Mouse (Mus musculus) lung, postnatal 0 days (tissue): ENCODE results near the gene Mgat4c. TPM values are rescaled to one million over a fixed set of nuclear protein-coding genes. Genes with fewer than 3 reads are reported as not detected.

Experiments used
- ATAC-seq: fragments of 200-750 bp; cut with Nextera tagmentation; 2 replicates; pipeline ENCODE4 v1.8.0; 2017; ENCODE audit warnings: moderate library complexity
- DNase-seq: peaks from one replicate; pipeline ENCODE4 v3.0.0-alpha.2; 2016; ENCODE audit warnings: low spot score
- H3K27ac ChIP-seq: fragments of 300-500 bp; sonication (generic); 2 replicates; pipeline ENCODE4 v1.5.1; 2014; ENCODE audit warnings: antibody characterized with exemption, mild to moderate bottlenecking, low read length, mixed read lengths
- H3K27me3 ChIP-seq: fragments of 300-500 bp; sonication (generic); replicated peaks from 2 replicates; pipeline ENCODE4 v1.6.1; 2014; ENCODE audit warnings: low read length, mixed read lengths; ENCODE audit not compliant: insufficient read depth
- H3K36me3 ChIP-seq: fragments of 300-500 bp; sonication (generic); 2 replicates; pipeline ENCODE4 v1.6.1; 2014; ENCODE audit warnings: low read length, mixed read lengths; ENCODE audit not compliant: insufficient read depth
- H3K4me1 ChIP-seq: fragments of 300-500 bp; sonication (generic); 2 replicates; pipeline ENCODE4 v1.6.1; 2014; ENCODE audit warnings: antibody characterized with exemption, low read depth, low read length, mixed read lengths; ENCODE audit not compliant: insufficient read depth
- H3K4me2 ChIP-seq: fragments of 300-500 bp; sonication (generic); replicated peaks from 2 replicates; pipeline ENCODE4 v1.6.1; 2014; ENCODE audit warnings: low read depth, mild to moderate bottlenecking, low read length, moderate library complexity, mixed read lengths
- H3K4me3 ChIP-seq: fragments of 300-500 bp; sonication (generic); 2 replicates; pipeline ENCODE4 v1.5.1; 2014; ENCODE audit warnings: low read depth, low read length
- H3K9ac ChIP-seq: fragments of 300-500 bp; sonication (generic); replicated peaks from 2 replicates; pipeline ENCODE4 v1.6.1; 2014; ENCODE audit warnings: low read depth, mild to moderate bottlenecking
- H3K9me3 ChIP-seq: fragments of 300-500 bp; sonication (generic); 2 replicates; pipeline ENCODE4 v1.6.1; 2016; ENCODE audit warnings: low read length, mixed read lengths
- CTCF ChIP-seq: IDR thresholded peaks from 2 replicates; pipeline ENCODE4 v1.5.1; 2016; ENCODE audit warnings: antibody characterized with exemption, mild to moderate bottlenecking
- EP300 ChIP-seq: IDR thresholded peaks from 2 replicates; pipeline ENCODE4 v1.6.1; 2016; ENCODE audit warnings: antibody characterized with exemption, mild to moderate bottlenecking, control low read depth
- WGBS: fragments of 180-500 bp; shearing (Covaris S2); extraction: QIAGEN DNeasy Blood & Tissue Kit; methylation state at CpG from one replicate; pipeline ENCODE4 v1.1.7; 2014; 5-methylcytosine and 5-hydroxymethylcytosine counted together
- polyA plus RNA-seq: library from polyadenylated mRNA; unstranded; fragments of >200 nt; fragmentation: Nextera tagmentation; extraction: Ambion mirVana; gene quantifications from 2 replicates; pipeline ENCODE4 v1.2.1, GENCODE M21; 2015

Gene Mgat4c
- polyA plus RNA-seq, 1 experiment from 2014 or later = not detected

DNA sequence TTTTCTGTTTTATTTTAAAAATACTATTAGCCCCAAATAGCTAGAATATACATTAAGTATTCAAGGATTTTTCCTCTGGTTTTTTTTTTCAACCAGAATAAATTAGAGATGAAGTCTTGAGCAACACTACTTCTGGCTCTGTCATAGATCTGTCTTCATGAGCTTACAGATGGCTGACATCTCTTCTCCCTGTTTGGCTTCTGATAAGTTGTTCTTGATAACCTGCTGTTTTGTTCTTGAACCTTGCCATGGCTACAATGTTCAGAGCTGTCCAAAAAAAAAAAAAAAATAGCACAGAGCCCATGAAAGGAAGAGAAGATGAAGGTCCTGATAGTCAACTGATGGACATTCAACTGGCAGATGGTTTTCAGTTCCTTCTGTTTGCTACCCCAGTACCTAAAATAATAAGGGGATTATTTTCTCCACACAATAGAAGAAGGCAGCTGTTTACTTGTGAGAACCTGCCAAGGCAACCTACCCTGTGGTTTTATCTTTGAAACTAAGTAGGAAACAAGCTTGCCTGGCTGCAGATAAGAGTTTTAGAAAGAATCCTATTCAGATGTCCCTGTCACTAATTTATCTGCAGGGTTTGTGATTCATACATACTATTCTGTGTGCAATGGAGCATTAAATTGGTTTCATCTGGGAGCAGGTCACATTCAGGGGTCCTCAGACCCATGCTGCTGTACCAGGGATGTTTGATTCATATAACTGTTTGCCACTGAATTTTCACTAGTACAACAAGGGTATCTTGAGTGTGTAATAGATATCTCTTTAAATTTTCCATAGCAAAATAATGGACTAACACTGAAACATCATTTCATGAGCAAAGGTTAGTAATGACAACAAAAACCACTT, 393.5 kb downstream of the Mgat4c start:
- no peak for ATAC-seq

DNA sequence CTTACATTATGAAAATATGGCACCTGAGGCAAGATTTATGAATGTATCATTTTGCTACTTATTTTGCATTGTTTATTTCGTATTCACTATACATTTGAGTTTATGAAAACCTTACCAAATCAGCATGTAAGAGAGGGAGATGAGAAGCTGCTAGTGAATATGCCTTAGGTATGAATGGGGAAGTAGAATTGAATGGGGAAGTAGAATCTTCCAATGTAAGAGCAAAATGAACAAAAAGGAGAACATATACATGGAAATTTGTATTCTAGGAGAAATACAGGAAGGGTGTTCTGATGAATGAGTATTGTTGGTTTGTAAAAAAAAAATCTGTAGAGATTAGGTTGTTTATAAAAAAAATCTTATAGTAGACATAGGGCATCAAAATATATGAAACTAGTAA, 441.9 kb downstream of the Mgat4c start:
- Histone ChIP-seq H3K27me3 (no peaks in the 10 kb centered on the region), H3K36me3 (no peaks in the 10 kb centered on the region), H3K4me1 (no peaks in the 10 kb centered on the region), H3K27ac (no peak overlapping the region), H3K9me3 (no peaks in the 10 kb centered on the region), H3K9ac (no peak overlapping the region), H3K4me3 (no peak overlapping the region), H3K4me2 (no peak overlapping the region)
- ATAC-seq (no peak), DNase-seq (no peak)
- TF ChIP-seq EP300 = no peak
- no peak for TF ChIP-seq CTCF
- 52% methylated on average over 1 of the region's 1 CpGs for WGBS

More for the DNA sequence above, 393.5 kb downstream of the Mgat4c start:
- Histone ChIP-seq H3K4me3 (no peak overlapping the region), H3K9me3 (no peaks in the 10 kb centered on the region), H3K27me3 (no peaks in the 10 kb centered on the region), H3K4me2 (no peak overlapping the region), H3K4me1 (no peaks in the 10 kb centered on the region), H3K36me3 (no peaks in the 10 kb centered on the region), H3K9ac (no peak overlapping the region), H3K27ac (no peak overlapping the region)
- TF ChIP-seq EP300 (no peak), CTCF (no peak)
- DNase-seq = no peak

DNA sequence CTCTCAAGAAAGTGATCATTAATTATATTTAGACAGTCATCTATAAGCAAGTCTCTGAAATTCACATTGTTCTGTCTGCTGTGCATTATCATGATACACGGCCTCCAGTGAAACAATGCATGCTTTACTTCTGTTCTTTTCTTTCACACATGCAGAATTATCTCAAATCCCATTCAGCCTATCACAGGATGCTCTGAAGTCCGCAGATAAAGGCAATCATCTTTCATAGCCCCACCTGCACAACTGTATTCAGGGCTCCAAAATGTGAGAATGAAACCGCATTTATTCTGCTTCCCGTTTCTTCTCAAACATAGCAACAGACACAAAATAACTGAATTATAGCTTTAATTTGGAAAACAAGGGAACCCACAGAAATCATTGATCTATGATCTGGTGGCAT, 446.1 kb downstream of the Mgat4c start:
- H3K9me3 ChIP-seq = no peaks in the 10 kb centered on the region
- WGBS = 67% methylated on average over 4 of the region's 4 CpGs
- no peak overlapping the region for H3K27ac ChIP-seq
- H3K9ac ChIP-seq = no peak overlapping the region
- no peak for DNase-seq
- H3K27me3 ChIP-seq = no peaks in the 10 kb centered on the region
- H3K4me2 ChIP-seq = no peak overlapping the region
- TF ChIP-seq EP300 (no peak), CTCF (no peak)
- no peak overlapping the region for H3K4me3 ChIP-seq
- no peaks in the 10 kb centered on the region for H3K36me3 ChIP-seq
- no peak for ATAC-seq
- no peaks in the 10 kb centered on the region for H3K4me1 ChIP-seq

DNA sequence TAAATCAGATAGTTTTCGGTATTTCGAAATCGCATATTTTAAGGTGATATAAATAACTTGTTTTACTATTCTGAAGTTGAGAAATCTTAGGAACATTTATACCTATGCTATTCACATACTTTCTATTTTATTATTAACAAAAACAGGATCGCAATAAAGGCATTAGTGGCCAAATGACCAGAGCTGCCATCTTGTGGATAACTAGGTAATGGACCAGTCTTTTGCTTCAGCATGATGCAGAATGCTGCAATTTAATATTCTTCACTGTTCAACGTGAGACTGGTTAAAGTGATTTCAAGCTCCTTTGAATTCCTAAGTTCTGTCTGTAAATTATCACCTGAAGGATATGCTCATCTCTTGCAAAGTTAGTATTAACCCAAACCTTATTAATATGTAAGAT, 473.6 kb downstream of the Mgat4c start:
- H3K4me2 ChIP-seq = no peak overlapping the region
- DNase-seq (no peak), ATAC-seq (no peak)
- WGBS = 73% methylated on average over 5 of the region's 5 CpGs
- H3K9ac ChIP-seq = no peak overlapping the region
- no peaks in the 10 kb centered on the region for H3K9me3 ChIP-seq
- TF ChIP-seq EP300 (no peak), CTCF (no peak; the same call in 1 of the 2 replicates)
- no peaks in the 10 kb centered on the region for H3K4me1 ChIP-seq
- no peak overlapping the region for H3K27ac ChIP-seq
- H3K4me3 ChIP-seq = no peak overlapping the region
- H3K36me3 ChIP-seq = no peaks in the 10 kb centered on the region
- H3K27me3 ChIP-seq = no peaks in the 10 kb centered on the region

DNA sequence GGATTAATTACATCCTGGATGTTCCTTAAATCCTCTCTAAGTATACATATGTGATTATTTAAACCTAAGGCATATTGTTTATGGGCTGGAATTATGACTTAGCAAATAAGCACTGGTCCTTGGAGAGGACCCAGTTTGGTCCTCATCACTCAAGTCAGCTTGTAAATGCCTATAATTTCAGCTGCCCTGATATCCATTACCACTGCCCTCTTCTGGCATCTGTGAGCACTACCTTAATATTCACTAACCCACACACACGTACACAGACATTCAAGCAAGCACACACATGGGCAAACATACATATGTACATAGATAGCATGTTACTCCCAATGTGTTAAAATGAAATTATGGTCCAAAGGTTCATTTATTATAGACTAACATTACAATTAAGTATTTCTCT, 474.6 kb downstream of the Mgat4c start:
- Histone ChIP-seq H3K36me3 (no peaks in the 10 kb centered on the region), H3K27ac (no peak overlapping the region), H3K27me3 (no peaks in the 10 kb centered on the region), H3K4me2 (no peak overlapping the region), H3K4me3 (no peak overlapping the region), H3K9me3 (no peaks in the 10 kb centered on the region), H3K9ac (no peak overlapping the region), H3K4me1 (no peaks in the 10 kb centered on the region)
- DNase-seq = no peak
- no peak for ATAC-seq
- TF ChIP-seq CTCF (peak; percentile 14; the same call in 1 of the 2 replicates), EP300 (no peak)
- WGBS = 40% methylated on average over 1 of the region's 1 CpGs

DNA sequence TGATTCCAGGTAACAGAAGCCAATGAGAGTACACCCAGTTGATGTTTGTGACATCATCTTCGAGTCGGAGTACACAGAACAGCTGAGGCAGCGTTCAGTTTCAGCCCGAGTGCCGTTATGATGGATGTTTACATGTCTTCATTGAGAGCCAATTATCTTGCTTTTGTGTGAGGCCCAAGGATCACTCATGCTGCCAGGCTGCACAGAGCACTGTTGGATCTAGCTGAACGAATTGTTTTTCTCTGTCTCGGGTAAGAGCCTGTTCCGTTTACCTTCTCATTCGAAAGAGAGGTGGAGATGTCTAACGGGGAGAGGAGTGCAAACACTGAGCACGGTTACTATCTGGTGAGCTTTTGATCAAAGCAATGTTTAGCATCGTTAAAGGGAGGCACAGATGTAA, 477.5 kb downstream of the Mgat4c start:
- no peak for DNase-seq
- WGBS = 7% methylated on average over 12 of the region's 12 CpGs
- no peaks in the 10 kb centered on the region for H3K4me1 ChIP-seq
- TF ChIP-seq EP300 (no peak), CTCF (no peak)
- H3K4me3 ChIP-seq = no peak overlapping the region
- no peaks in the 10 kb centered on the region for H3K36me3 ChIP-seq
- no peaks in the 10 kb centered on the region for H3K27me3 ChIP-seq
- H3K9ac ChIP-seq = no peak overlapping the region
- no peak overlapping the region for H3K27ac ChIP-seq
- H3K9me3 ChIP-seq = no peaks in the 10 kb centered on the region
- no peak for ATAC-seq
- H3K4me2 ChIP-seq = peak overlapping the region; percentile 27; the same call in 1 of the 2 replicates
